Mouse (Mus musculus) cerebellum, adult 2 months (tissue): ENCODE data around the gene E130308A19Rik. TPM values are rescaled to one million over a fixed set of nuclear protein-coding genes. Genes with fewer than 3 reads are reported as not detected.
A peak's percentile ranks its signal among the peaks of the same experiment; 100 is the strongest.

Source experiments
- DNase-seq, 2 experiments: peaks; one replicate each; pipeline ENCODE4 v3.0.0; 2021
- H3K27ac ChIP-seq: fragments of 200-500 bp; 2 replicates; pipeline ENCODE4 v1.5.1; 2012; ENCODE audit warnings: low read length, control low read depth, inconsistent platforms; ENCODE audit not compliant: insufficient read depth
- H3K27me3 ChIP-seq: fragments of 200-500 bp; 2 replicates; pipeline ENCODE4 v1.6.1; 2012; ENCODE audit warnings: inconsistent platforms, mild to moderate bottlenecking, low read length, moderate library complexity; ENCODE audit not compliant: control insufficient read depth, insufficient read depth
- H3K4me1 ChIP-seq: fragments of 200-500 bp; 2 replicates; pipeline ENCODE4 v1.6.1; 2011; ENCODE audit warnings: low read length; ENCODE audit not compliant: control insufficient read depth, insufficient read depth
- H3K4me3 ChIP-seq: fragments of 200-500 bp; replicated peaks from 2 replicates; pipeline ENCODE3; 2011; ENCODE audit warnings: mild to moderate bottlenecking, low read depth, low read length, control low read depth; ENCODE audit not compliant: insufficient read depth
- CTCF ChIP-seq: fragments of 200-500 bp; IDR thresholded peaks from 2 replicates; pipeline ENCODE4 v1.5.1; 2011; ENCODE audit warnings: low read depth, mild to moderate bottlenecking, control low read depth, low read length, moderate library complexity, borderline replicate concordance; ENCODE audit not compliant: insufficient read depth
- POLR2A ChIP-seq: fragments of 200-500 bp; IDR thresholded peaks from 2 replicates; pipeline ENCODE4 v1.6.1; 2011; ENCODE audit warnings: low read length, control low read depth, borderline replicate concordance; ENCODE audit not compliant: insufficient read depth
- WGBS: fragments of 180-500 bp; shearing (Covaris S2); methylation state at CpG from one replicate; pipeline ENCODE4 v1.1.7; 2018; 5-methylcytosine and 5-hydroxymethylcytosine counted together
- polyA plus RNA-seq: library from polyadenylated mRNA; depleted of rRNA; stranded (reverse); fragments of >200 nt; gene quantifications from 2 replicates; pipeline ENCODE4 v1.2.3, GENCODE M21; 2012

The E130308A19Rik gene
- polyA plus RNA-seq, 1 experiment: 8.8 TPM

DNA sequence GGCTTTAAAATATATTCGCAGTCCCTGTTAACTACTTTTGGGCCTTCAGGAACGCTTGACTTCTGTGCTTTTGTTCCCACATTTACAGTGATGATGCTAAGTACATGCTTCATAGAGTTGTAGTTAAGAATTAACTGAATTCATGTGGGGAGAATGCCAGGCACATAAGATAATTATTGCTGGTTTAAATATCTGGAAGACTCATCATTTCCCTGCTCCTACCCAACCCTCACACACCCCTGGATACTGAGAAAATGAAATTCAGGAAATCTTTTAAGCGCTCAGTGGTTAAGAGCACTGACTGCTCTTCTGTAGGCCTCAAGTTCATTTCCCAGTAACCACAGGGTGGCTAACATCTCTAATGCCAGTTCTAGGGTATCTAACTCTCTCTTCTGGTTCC, 16.0 kb downstream of the E130308A19Rik start:
- Histone ChIP-seq H3K27ac (no peak overlapping the region), H3K4me3 (no peak overlapping the region), H3K4me1 (no peaks in the 10 kb centered on the region), H3K27me3 (no peaks in the 10 kb centered on the region)
- TF ChIP-seq POLR2A (no peak), CTCF (no peak)
- WGBS: 91% methylated on average over 3 of the region's 3 CpGs
- DNase-seq: no peak

DNA sequence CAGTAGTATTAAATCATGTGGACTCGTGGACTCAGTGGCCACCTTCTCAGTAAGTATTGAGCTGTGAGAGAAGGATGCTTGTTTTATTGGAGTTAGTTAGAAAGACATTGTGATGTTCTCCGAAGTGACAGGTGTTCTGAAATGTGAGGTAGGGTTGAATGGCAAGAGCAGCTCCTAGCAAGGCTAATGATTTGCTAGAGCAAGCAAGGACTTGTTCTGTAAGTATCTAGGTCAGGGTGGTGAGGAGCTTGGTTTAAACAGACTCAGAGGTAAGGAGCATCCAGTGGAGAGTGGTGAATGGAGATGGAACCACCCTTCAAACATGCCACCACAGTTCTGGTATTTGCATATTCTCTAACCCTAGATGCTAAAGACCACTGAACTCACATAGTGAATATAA, 16.6 kb downstream of the E130308A19Rik start:
- H3K4me1 ChIP-seq: no peaks in the 10 kb centered on the region
- H3K27me3 ChIP-seq: no peaks in the 10 kb centered on the region
- no peak overlapping the region for H3K4me3 ChIP-seq
- no peak for DNase-seq
- TF ChIP-seq CTCF (no peak), POLR2A (no peak)
- no peak overlapping the region for H3K27ac ChIP-seq
- 84% methylated on average over 2 of the region's 2 CpGs for WGBS

DNA sequence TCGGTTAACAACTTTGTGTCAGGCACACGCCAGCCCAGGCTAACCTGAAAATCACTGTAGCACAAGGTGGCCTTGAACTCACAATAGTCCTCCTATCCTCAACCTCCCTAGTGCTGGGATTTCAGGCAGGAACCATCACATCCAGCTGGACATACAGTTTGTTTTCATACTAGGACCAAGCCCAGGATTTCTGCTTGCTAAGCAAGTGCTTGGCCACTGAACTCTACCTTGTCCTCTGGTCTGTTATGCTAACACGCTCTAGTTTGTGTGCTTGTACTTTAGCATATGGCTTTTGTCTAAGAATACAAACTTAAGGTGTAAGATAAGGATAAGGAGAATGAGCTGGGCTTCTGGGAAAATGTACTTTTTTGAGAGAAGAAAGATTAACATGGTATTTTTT, 18.4 kb downstream of the E130308A19Rik start:
- H3K27me3 ChIP-seq: no peaks in the 10 kb centered on the region
- WGBS: 96% methylated on average over 3 of the region's 3 CpGs
- TF ChIP-seq CTCF (no peak), POLR2A (no peak)
- no peaks in the 10 kb centered on the region for H3K4me1 ChIP-seq
- no peak overlapping the region for H3K4me3 ChIP-seq
- no peak for DNase-seq
- no peak overlapping the region for H3K27ac ChIP-seq

GRCm38 (mm10) chr4:59644992-59645391, 19.0 kb downstream of the E130308A19Rik start:
- WGBS: 74% methylated on average over 4 of the region's 4 CpGs

GRCm38 (mm10) chr4:59645610-59646009, 19.6 kb downstream of the E130308A19Rik start:
- Histone ChIP-seq H3K27ac (no peak overlapping the region), H3K27me3 (no peaks in the 10 kb centered on the region), H3K4me3 (no peak overlapping the region), H3K4me1 (no peaks in the 10 kb centered on the region)
- DNase-seq: no peak
- WGBS: 92% methylated on average over 2 of the region's 2 CpGs
- no peak for TF ChIP-seq CTCF
- TF ChIP-seq POLR2A: no peak

More at GRCm38 (mm10) chr4:59644992-59645391, 19.0 kb downstream of the E130308A19Rik start:
- no peak for DNase-seq
- Histone ChIP-seq H3K4me3 (no peak overlapping the region), H3K27me3 (no peaks in the 10 kb centered on the region), H3K4me1 (no peaks in the 10 kb centered on the region), H3K27ac (no peak overlapping the region)
- no peak for TF ChIP-seq POLR2A

GRCm38 (mm10) chr4:59646020-59646696, 20.1 kb downstream of the E130308A19Rik start:
- no peaks in the 10 kb centered on the region for H3K4me1 ChIP-seq
- WGBS: 95% methylated on average over 10 of the region's 10 CpGs
- no peak overlapping the region for H3K4me3 ChIP-seq
- H3K27me3 ChIP-seq: no peaks in the 10 kb centered on the region
- DNase-seq: no peak
- no peak overlapping the region for H3K27ac ChIP-seq
- TF ChIP-seq CTCF: no peak
- TF ChIP-seq POLR2A: no peak

- WGBS: 96% methylated on average over 5 of the region's 5 CpGs
Observed at GRCm38 (mm10) chr4:59649119-59649518, 23.1 kb downstream of the E130308A19Rik start.

DNA sequence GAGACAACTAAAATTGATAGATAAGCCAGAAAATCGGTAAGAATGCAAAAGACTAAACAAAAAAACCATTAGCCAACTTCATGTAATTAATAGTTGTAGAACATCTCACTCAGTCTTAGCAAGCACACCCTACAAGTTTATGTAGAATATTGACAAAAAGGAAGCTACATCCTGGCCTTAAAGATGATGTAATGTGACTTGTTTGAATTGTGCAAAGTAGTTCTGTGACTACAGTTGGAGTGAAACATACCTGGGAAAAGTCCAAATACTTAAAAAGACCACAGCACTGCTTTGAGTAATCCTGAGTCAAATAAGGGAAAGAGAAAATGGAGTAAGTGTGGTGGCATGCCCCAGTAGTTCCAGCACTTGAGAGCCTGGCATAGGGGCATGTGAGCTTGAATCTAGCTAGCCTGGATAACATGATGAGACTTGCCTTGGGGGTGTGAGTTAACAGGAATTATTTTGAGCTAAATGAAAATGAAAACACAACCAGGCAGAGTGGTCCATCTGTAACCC, 26.2 kb downstream of the E130308A19Rik start:
- WGBS: 95% methylated on average over 1 of the region's 1 CpGs
- H3K4me1 ChIP-seq: peaks cover 4% of the 10 kb centered on the region; the same call in 1 of the 2 replicates
- no peak overlapping the region for H3K27ac ChIP-seq
- H3K4me3 ChIP-seq: no peak overlapping the region
- no peaks in the 10 kb centered on the region for H3K27me3 ChIP-seq
- TF ChIP-seq CTCF: no peak
- TF ChIP-seq POLR2A: no peak
- DNase-seq: no peak

More at GRCm38 (mm10) chr4:59649119-59649518, 23.1 kb downstream of the E130308A19Rik start:
- Histone ChIP-seq H3K27ac (no peak overlapping the region), H3K27me3 (no peaks in the 10 kb centered on the region), H3K4me1 (no peaks in the 10 kb centered on the region), H3K4me3 (no peak overlapping the region)
- no peak for DNase-seq
- TF ChIP-seq POLR2A (no peak), CTCF (no peak)

GRCm38 (mm10) chr4:59656061-59656642, 30.1 kb downstream of the E130308A19Rik start:
- H3K4me1 ChIP-seq: peaks cover 4% of the 10 kb centered on the region; the same call in 1 of the 2 replicates
- no peaks in the 10 kb centered on the region for H3K27me3 ChIP-seq
- H3K4me3 ChIP-seq: no peak overlapping the region
- TF ChIP-seq POLR2A (no peak), CTCF (no peak)
- 33% methylated on average over 5 of the region's 5 CpGs for WGBS
- DNase-seq: peak; percentile 21 to 51
- H3K27ac ChIP-seq: peak overlapping the region; percentile 11; the same call in 1 of the 2 replicates
